Mouse (Mus musculus): ENCODE data around the gene Ppp1r27. TPM values are rescaled to one million over a fixed set of nuclear protein-coding genes. Genes with fewer than 3 reads are reported as not detected.

Gene Ppp1r27
- polyA plus RNA-seq, 1 experiment = 1.0 TPM

DNA sequence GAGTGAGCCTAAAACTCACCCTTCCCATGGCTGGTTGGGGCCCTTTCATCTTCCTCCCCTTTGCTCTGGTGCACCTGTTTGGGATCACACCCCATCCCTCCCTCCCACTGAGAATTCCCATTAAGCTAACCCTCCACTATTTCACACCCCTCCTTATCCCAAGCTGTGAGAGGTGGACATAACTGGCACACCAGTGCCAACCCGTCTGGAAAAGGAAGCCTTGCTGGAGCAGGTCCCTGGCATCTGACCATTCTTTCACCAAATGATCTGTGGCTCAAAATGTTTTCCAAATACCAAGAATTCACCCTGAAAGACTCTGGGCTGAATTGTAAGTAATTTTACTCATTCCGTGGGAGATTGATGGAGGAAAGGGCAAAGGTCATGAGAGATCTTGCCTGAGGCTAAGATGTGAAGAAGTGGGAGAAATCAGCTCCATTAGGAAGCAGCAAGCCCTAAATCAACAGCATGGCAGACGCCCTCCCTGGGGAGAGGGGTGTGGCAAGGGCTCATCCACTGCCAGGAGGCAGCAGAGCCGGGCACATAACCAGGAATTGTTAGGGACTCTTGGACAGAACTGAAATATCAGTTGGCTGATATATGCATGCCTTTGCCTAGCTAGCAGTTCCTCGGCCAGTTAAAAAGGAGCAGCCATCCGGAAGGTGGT is 38.0 kb downstream of the Ppp1r27 start:
- no peak for TF ChIP-seq POLR2AphosphoS2 (IDR thresholded peaks at IDR 0.05; ENCODE audit: insufficient read length, low read depth)
- peak in 1 of 3 experiments; percentile 55 for TF ChIP-seq MYOD1 (IDR thresholded peaks at IDR 0.05; ENCODE audit: control insufficient read depth in 1 of 3, insufficient read length in 2 of 3, low read depth in 2 of 3)
- peak in 1 of 3 experiments; percentile 8 for TF ChIP-seq MYOG (IDR thresholded peaks at IDR 0.05; ENCODE audit: control insufficient read depth in 1 of 3, insufficient read depth in 1 of 3, insufficient read length in 2 of 3, low read depth in 2 of 3)
- TF ChIP-seq TCF12 (IDR thresholded peaks at IDR 0.05; ENCODE audit: insufficient read depth, poor library complexity, severe bottlenecking) = no peak
- H3K4me3 ChIP-seq = no peak overlapping the region
- peak overlapping the region; percentile 16 for H3K4me2 ChIP-seq (ENCODE audit: low read depth)
- no peaks in the 10 kb centered on the region for H3K79me2 ChIP-seq (ENCODE audit: control insufficient read depth, insufficient read depth)
- no peaks in the 10 kb centered on the region for H3K27me3 ChIP-seq (ENCODE audit: control insufficient read depth, insufficient read depth, insufficient read length)
- no peaks in the 10 kb centered on the region for H3K36me3 ChIP-seq (ENCODE audit: control insufficient read depth, insufficient read depth)
- no peak overlapping the region for H3ac ChIP-seq (ENCODE audit: control insufficient read depth, insufficient read length)

DNA sequence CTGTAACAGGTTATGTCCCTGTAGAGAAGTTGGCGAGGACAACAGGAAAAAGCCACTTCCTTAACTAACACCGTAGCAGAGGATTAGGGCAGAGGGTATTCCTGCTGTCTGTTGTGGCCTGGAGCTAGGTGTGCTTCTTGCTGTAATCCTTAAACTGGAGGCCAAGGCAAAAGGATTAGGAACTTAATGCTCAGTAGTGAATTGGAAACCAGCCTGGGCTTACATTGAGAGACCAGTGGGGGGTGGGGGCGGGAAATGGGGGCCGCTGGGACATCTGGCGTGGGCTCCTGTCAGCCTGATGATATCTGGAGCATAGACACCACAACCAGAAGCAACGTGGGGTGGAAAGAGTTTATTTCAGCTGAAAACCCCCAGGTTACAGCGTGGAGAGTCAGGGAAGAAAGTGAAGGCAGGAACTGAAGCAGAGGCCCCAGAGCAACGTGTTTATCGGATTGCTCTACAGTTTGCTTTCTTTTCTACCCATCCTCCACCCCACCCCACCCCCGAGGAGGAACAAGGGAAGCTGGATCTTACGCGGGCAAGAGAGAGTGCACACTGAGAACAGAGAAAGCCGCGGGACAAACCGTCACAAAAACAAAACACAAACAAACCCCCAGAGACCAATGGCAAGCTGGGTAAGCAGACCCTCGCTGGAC is 40.4 kb downstream of the Ppp1r27 start:
- peak overlapping the region; percentile 80 for H3K4me2 ChIP-seq (ENCODE audit: low read depth)
- TF ChIP-seq POLR2A (IDR thresholded peaks at IDR 0.05; ENCODE audit: insufficient read length, low read depth) (no peak), MYOG (IDR thresholded peaks at IDR 0.05; ENCODE audit: control insufficient read depth in 1 of 3, insufficient read depth in 1 of 3, insufficient read length in 2 of 3, low read depth in 2 of 3) (no peak), MAX (IDR thresholded peaks at IDR 0.05; ENCODE audit: low read depth) (no peak), CEBPB (IDR thresholded peaks at IDR 0.05; ENCODE audit: insufficient read depth, poor library complexity, severe bottlenecking) (no peak), E2F4 (IDR thresholded peaks at IDR 0.05; ENCODE audit: insufficient read depth) (no peak), SRF (IDR thresholded peaks at IDR 0.05; ENCODE audit: control insufficient read depth, insufficient read length, low read depth) (no peak), TCF3 (IDR thresholded peaks at IDR 0.05; ENCODE audit: insufficient read length, low read depth) (no peak), TCF12 (IDR thresholded peaks at IDR 0.05; ENCODE audit: insufficient read depth, poor library complexity, severe bottlenecking) (no peak), POLR2AphosphoS2 (IDR thresholded peaks at IDR 0.05; ENCODE audit: insufficient read length, low read depth) (no peak), USF1 (IDR thresholded peaks at IDR 0.05; ENCODE audit: low read depth) (no peak), REST (IDR thresholded peaks at IDR 0.05; ENCODE audit: insufficient read depth, insufficient read length) (no peak), MYOD1 (IDR thresholded peaks at IDR 0.05; ENCODE audit: control insufficient read depth in 1 of 3, insufficient read length in 2 of 3, low read depth in 2 of 3) (no peak)
- H3K79me2 ChIP-seq (ENCODE audit: control insufficient read depth, insufficient read depth) = no peaks in the 10 kb centered on the region
- no peaks in the 10 kb centered on the region for H3K36me3 ChIP-seq (ENCODE audit: control insufficient read depth, insufficient read depth)
- no peaks in the 10 kb centered on the region for H3K27me3 ChIP-seq (ENCODE audit: control insufficient read depth, insufficient read depth, insufficient read length)
- no peak overlapping the region for H3ac ChIP-seq (ENCODE audit: control insufficient read depth, insufficient read length)
- H3K4me3 ChIP-seq = no peak overlapping the region

DNA sequence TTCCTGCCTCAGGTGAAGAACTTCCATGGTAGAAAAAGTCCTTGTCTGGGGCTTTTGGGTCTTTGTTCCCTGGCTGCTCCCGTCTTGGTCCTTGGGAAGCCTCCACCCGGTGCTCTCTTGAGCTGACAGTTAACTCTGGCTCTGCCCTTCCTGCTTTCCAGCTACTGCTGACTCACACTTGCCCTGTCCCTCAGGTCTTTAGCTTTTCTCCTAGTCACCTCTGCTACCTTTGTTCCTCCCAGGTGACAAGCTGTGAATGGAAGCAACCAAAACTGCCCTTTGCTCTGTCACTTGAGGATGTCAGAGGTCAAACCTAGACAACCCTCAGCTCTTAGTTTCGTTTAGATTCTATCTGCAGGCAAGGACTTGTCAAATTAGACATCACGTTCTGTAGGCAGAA is 41.0 kb downstream of the Ppp1r27 start:
- no peaks in the 10 kb centered on the region for H3K27me3 ChIP-seq (ENCODE audit: control insufficient read depth, insufficient read depth, insufficient read length)
- H3K4me3 ChIP-seq = no peak overlapping the region
- H3ac ChIP-seq (ENCODE audit: control insufficient read depth, insufficient read length) = no peak overlapping the region
- no peaks in the 10 kb centered on the region for H3K79me2 ChIP-seq (ENCODE audit: control insufficient read depth, insufficient read depth)
- no peaks in the 10 kb centered on the region for H3K36me3 ChIP-seq (ENCODE audit: control insufficient read depth, insufficient read depth)
- no peak for TF ChIP-seq E2F4 (IDR thresholded peaks at IDR 0.05; ENCODE audit: insufficient read depth)
- TF ChIP-seq TCF3 (IDR thresholded peaks at IDR 0.05; ENCODE audit: insufficient read length, low read depth) = no peak
- TF ChIP-seq MYOD1 (IDR thresholded peaks at IDR 0.05; ENCODE audit: control insufficient read depth in 1 of 3, insufficient read length in 2 of 3, low read depth in 2 of 3) = no peak
- no peak for TF ChIP-seq SRF (IDR thresholded peaks at IDR 0.05; ENCODE audit: control insufficient read depth, insufficient read length, low read depth)
- no peak for TF ChIP-seq MAX (IDR thresholded peaks at IDR 0.05; ENCODE audit: low read depth)
- TF ChIP-seq CEBPB (IDR thresholded peaks at IDR 0.05; ENCODE audit: insufficient read depth, poor library complexity, severe bottlenecking) = no peak
- no peak for TF ChIP-seq MYOG (IDR thresholded peaks at IDR 0.05; ENCODE audit: control insufficient read depth in 1 of 3, insufficient read depth in 1 of 3, insufficient read length in 2 of 3, low read depth in 2 of 3)
- no peak for TF ChIP-seq TCF12 (IDR thresholded peaks at IDR 0.05; ENCODE audit: insufficient read depth, poor library complexity, severe bottlenecking)
- TF ChIP-seq POLR2A (IDR thresholded peaks at IDR 0.05; ENCODE audit: insufficient read length, low read depth) = no peak
- TF ChIP-seq POLR2AphosphoS2 (IDR thresholded peaks at IDR 0.05; ENCODE audit: insufficient read length, low read depth) = no peak
- H3K4me2 ChIP-seq (ENCODE audit: low read depth) = peak overlapping the region; percentile 80

DNA sequence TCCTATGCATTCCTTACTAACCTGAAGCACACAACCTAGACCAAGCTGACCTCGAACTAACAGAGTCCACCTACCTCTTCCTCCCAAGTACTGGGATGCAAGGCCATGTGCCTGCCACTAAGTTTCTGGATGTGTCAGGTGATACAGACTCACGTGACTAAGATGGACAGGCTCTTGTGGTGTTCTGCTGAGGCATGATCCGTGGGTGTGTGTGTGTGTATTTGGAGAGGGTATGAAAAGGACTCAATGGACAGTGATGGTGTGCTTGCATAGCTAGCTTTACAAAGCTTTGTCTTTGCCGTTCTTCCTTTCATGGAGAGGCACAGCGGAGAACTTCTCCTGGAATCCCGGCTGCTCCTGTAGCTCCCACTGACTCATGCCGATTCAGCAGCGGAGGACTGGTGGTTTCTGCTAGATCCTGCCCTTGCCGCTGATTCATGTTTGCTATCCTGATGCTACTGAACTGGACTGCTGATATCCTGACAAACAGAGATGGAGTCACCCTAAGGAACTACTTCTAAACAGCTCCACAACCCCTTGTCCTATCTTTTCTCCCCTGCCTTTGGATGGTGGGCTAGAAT is 42.6 kb downstream of the Ppp1r27 start:
- peak overlapping the region; percentile 52 for H3K4me2 ChIP-seq (ENCODE audit: low read depth)
- no peak for TF ChIP-seq MAX (IDR thresholded peaks at IDR 0.05; ENCODE audit: low read depth)
- peak in 1 of 3 experiments; percentile 34 for TF ChIP-seq MYOD1 (IDR thresholded peaks at IDR 0.05; ENCODE audit: control insufficient read depth in 1 of 3, insufficient read length in 2 of 3, low read depth in 2 of 3)
- peak; percentile 74 for TF ChIP-seq USF1 (IDR thresholded peaks at IDR 0.05; ENCODE audit: low read depth)
- no peak overlapping the region for H3ac ChIP-seq (ENCODE audit: control insufficient read depth, insufficient read length)
- H3K36me3 ChIP-seq (ENCODE audit: control insufficient read depth, insufficient read depth) = no peaks in the 10 kb centered on the region
- no peak overlapping the region for H3K4me3 ChIP-seq
- no peaks in the 10 kb centered on the region for H3K27me3 ChIP-seq (ENCODE audit: control insufficient read depth, insufficient read depth, insufficient read length)
- no peaks in the 10 kb centered on the region for H3K79me2 ChIP-seq (ENCODE audit: control insufficient read depth, insufficient read depth)

Measured in myocyte (in vitro differentiated cells).